Mouse (Mus musculus) thymus, postnatal 36 days (tissue): ENCODE data around the gene Vill.

Experiments
- DNase-seq, 2 experiments: peaks; one replicate each; pipeline ENCODE4 v3.0.0; 2022; ENCODE audit warnings: mixed read lengths in 2 of 2

Vill gene

GRCm38 (mm10) chr9:119034676-119035665, 17.6 kb upstream of the Vill start:
- DNase-seq = no peak

- DNase-seq = no peak
Measured at GRCm38 (mm10) chr9:119035836-119036235, 16.7 kb upstream of the Vill start.

DNA sequence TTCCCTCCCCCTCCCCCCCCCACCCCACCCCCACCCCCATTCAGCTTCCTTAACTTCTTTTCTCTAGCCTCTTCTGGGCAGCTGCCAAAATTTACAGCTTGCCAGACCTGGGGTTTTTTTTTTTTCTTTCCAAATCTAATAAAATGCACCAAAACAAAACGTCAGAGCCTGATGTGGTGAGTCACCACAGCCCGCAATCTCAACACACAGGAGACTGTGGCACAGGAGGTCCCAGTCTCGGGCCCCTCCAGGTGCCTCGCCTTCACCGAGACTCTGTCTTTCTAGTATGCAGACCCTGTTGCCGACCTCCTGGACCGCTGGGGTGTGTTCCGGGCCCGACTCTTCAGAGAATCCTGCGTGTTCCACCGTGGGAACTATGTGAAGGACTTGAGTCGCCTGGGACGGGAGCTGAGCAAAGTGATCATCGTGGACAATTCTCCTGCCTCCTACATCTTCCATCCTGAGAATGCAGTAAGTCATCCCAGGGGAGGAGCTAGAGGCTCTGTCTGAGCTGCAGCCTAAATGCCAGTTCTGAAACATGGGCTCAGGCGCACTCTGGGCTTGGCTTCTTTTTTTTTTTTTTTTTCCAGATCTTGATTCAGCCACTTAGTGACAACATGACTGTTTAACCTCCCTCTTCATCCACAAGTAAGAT, 15.4 kb upstream of the Vill start:
- no peak for DNase-seq

DNA sequence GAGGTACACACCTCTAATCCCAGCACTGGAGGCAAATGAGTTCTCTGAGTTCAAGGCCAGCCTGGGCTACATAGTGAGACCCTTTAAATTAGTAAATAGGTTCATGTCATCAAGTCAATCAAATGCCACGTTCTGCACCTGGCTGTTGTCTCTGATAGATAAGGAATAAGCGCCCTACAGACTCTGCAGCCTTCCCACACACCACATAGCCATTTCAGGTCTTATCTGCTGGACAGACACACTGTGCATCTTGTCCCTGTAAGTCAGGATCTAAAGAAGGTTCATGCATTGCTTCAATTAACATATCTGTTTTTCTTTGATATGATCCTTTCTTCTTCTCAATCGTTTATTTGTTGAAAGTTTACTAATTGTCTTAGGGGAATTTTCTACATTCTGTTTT, 14.0 kb upstream of the Vill start:
- no peak for DNase-seq

DNA sequence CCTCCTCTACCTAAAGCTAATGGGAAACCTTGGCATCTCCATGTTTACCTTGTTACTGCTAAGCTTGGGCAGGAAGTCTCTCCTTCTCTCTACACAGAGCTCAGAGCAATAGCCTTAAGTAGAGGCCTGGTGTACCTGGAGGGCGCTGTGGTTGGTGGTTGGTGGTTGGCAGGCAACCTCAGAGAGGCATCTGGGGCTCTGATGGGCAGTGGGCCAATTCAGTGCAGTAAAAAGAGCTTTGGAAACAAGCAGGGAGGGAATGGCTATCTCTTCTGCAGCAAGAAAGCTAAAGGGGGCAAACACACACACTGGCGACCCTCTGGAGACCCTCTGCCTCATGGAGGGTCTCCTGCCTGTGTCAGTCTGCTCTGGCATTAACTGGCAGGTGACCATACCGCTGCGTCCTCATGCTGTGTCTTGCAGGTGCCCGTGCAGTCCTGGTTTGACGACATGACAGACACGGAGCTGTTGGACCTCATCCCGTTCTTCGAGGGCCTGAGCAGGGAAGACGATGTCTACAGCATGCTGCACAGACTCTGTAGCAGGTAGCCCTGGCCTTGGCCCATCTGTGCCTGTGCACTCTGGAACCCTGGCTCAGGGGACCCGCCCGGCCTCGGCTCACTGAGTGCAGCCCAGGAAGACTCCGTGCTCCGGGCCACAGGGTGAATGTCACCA, 12.3 kb upstream of the Vill start:
- DNase-seq = no peak

- no peak for DNase-seq
Measured at GRCm38 (mm10) chr9:119048182-119048903, 4.2 kb upstream of the Vill start.

DNA sequence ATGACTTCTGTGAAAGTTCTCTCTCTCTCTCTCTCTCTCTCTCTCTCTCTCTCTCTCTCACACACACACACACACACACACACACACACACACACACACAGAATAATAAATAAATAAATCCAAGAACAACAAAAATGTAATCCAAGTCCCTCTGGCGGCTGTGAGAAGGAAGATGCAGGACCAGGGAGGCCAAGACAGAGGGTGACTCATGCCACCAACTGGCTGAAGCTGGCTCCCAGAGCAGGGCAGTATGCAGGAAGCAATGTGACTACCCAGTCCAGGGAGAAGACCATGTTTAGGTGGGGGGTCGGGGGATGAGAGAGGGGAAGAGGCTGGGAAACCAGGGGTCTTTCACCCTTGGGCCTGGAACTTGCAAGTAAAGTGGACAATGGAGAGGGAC, 1.4 kb upstream of the Vill start:
- no peak for DNase-seq

GRCm38 (mm10) chr9:119053964-119054576, 1.5 kb downstream of the Vill start:
- no peak for DNase-seq

DNA sequence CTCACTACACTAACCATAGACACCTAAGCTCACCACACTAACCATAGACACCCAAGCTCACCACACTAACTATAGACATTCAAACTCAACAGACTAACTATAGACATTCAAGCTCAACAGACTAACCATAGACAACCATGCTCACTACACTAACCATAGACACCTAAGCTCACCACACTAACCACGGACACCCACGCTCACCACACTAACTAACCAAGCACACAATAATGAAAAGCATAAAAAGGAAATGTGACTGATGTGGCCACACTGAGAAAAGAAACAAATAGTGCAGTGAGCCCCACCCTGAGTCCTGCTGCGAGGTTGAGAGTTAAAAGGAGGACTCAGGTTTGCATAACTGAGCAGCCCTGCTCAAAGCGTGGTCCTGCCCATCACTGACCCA, 2.8 kb downstream of the Vill start:
- DNase-seq = no peak

DNA sequence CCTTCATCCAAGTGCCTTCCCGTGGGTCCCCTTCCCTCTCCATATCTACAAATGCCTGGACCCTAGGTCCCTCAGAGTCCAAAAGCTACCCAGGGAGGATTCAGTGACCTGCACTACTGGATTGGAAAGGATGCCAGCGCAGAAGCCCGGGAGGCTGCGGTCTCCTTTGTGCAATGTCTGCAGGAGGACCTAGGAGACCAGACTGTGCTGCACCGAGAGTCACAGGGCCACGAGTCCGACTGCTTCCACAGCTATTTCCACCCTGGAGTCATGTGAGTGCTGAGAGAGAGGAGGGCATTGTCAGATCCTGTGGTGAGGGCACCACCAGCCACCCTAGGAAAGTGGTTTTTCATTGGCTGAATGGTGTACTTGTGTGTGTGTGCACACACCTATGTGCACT, 5.7 kb downstream of the Vill start:
- DNase-seq = no peak

DNA sequence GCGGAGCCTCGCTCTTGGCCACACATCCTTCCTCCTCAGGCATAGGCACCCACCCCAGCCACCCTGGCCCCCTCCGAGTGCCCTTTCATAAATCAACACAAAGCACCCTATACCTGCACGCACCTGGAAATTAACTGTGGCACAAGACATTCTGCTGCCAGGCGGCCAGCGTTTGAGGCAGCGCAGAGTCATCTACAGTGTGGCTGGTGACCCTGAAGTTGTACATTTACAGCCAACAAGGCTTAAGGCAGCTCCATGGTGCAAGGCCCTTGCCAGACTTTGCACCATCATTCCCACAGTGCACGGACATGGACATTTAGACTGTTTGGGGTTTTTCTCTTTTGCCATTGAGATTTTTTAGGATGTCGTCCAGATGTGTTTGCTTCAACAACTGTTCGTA, 8.1 kb downstream of the Vill start:
- DNase-seq = no peak

DNA sequence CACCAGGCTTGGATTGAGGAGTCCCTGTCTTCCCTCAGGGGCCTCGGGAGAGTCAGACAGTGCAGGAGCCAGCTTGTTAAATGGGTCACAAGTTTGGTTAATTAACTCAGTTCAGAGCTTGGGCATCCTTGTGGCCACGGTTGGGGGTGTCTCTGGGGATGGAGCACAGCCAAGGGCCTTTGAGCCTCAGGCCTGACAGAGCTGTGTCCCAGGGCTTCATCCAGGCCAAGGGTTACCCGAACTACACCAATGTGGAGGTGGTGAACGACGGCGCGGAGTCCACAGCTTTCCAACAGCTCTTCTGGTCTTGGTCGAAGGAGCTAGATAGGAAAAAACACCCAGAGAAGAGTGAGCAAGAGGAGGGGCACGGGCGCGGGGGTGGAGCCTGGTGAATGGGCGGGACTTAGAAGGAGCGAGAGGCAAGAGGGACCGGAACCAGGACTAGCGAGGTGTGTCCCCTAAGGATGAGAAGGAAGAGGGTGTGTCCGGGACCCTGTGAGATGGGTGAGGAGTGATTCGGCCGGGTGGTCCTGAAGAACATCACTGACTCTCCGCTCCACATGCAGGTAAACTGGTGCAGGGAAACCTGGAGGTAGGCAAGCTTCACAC, 10.6 kb downstream of the Vill start:
- peak in 1 of 2 experiments; percentile 18 for DNase-seq

DNA sequence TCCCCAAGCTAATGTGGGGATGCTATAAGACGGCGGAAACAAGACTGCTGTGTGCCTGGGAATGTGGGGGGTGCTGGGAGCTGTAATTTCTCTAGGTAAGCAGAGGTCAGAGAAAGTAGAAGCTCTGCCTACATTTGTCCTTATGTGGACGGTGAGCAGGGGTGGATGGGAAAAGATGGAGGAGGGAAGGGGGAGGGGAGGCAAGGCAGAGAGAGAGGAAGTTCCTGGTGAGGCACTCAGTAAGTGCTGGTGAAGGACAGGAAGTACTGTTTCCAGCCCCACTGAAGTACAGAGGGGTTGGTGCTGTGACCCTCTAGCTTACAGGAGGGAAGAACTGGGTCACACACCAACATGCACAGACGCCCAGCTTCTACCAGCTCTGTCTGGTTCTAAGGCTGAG, 11.7 kb downstream of the Vill start:
- DNase-seq = no peak

DNA sequence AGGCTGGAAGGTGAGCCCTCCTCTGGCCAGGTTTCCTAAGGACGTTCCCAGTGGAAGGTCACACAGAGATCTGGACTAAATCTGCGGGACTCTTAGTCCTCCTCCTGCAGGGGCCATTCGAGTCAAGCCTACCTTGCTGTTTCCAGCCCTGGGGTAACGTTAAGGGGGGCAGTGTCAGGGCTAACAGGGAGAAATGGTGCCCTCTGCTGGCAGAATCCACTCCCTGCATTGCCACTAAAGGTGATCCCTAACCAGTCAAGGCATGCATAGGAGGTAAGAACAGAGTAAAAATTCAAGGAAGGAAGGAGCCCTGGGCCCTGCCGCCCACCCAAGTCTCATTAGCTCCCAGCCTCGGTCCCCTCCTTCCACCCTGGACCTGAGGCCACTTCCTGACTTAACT, 15.0 kb downstream of the Vill start:
- DNase-seq = peak; percentile 70 to 72

DNA sequence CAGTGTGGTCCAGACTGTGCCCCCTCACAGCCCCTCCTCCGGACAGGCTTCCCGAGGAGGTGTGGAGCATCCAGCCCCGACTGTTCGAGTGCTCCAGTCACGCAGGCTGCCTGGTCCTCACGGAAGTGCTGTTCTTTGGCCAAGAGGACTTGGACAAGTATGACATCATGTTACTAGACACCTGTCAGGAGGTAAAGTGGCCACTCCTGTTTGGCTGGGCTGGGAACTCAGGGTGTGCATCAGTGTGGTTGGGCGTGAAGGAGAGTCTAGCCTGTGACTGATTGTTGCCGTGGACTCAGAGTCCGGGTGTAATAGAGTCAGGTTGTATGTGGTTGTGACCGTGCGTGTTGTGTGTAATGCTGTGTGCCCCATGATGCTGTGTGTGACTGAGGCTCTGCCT, 15.7 kb downstream of the Vill start:
- DNase-seq = no peak

- no peak for DNase-seq
Measured at GRCm38 (mm10) chr9:119070173-119070825, 17.7 kb downstream of the Vill start.

DNA sequence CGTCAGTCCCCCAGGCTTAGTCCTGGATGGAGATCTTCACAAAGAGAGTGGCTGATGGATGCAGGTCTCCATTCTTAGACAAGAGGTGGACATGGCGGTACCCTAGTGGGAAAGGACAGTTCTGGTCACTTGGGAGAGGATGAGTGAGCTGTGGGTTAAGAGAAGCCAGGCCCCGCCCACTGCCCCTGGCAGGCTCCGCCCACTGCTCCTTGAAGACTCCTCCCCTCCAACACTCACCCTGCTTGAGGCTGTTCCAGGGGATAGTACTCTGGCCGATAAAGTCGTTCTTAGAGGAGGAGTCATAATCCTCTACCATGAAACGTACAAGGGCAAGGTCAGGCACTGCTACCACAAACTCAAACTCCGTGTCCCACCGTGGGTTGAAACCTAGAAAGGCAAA, 19.2 kb downstream of the Vill start:
- DNase-seq = no peak

DNA sequence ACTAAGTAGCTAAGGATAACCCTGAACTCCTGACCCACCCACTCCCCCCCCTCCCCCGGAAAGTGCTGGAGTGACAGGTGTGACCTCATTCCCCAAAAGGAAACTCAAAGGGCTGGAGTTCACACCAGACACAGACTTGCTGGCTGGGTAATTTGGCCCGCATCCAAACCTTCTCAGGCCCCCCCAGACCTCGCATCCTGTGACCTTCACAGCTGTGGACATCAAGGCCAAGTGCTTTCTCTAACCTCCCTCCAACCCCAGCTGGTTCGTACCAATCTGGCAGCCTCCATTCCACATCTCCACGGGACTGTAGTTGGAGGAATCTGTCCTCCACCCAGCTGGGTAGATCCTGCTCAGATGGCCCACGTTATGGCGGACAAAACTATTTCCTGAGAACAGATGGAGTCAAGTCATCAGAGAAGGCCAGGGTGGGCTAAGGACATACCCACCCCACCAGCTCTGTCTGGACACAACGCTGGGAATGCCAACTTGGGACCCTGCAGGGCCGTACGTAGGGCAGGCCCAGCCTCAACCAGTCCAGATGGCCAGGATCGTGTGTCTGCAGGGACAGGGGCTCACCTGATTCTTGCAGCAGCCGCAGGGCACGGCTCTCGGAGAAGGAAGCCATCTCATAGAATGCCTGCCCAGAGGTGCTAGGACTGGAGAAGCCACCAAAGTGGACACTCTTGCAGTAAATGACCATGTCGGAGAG, 20.8 kb downstream of the Vill start:
- DNase-seq = no peak

DNA sequence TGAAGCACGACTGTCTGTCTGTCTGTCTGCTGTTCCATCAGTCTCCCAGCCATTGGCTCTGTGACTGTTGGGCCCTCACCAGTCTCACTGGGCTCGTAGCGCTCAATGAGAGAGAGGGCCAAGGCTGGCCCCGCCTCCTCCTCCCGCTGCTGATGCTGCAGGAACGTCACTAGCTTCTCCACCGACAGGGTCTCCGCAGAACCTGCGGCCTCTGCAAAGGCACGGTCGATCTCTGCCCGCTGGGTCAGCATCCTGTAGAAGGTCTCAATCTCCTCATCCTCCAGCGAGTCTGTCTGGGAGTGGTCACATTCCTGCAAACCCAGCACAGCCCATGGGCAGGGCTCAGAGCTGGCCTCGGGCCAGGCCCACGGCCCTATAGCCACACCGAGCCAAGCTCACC, 23.1 kb downstream of the Vill start:
- no peak for DNase-seq

DNA sequence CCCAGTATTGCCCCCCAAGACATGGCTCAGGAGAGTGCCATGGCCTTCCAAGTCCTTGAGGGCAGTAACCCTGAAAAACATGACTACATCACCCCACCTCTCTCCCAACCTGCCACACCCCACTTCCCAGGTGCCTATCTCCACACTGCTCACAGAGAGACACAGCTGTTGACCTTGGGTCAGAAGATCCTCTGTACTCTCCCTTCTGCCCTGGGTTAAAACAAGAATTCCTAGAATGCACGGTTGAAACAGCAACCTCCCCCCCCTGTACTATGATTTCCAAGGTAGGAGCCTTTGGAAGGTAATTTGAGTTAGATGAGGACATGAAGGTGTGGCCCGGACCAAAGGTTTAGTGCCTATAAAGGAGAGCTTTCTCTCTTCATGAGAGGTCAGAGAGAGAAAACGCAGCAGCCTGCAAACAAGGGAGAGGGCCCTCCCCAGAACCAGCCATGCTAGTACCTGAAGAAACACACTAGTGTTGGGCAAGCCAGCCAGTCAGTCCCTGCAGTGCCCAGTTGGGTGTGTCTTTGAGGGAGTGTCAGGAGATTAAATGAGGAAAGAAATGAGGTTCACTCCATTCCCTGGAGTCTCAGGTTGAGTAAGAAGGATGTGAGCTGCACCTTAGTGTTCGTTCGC, 27.6 kb downstream of the Vill start:
- DNase-seq = no peak
